Mouse (Mus musculus) central nervous system, embryonic 14 days (tissue): ENCODE measurements around the gene Plekhg4. TPM values are rescaled to one million over a fixed set of nuclear protein-coding genes. Genes with fewer than 3 reads are reported as not detected.

Source experiments
- polyA plus RNA-seq: library from polyadenylated mRNA; depleted of rRNA; stranded (reverse); fragments of >200 nt; gene quantifications from 2 replicates; pipeline ENCODE4 v1.2.3, GENCODE M21; 2012; rRNA removed

The Plekhg4 gene
- 9.4 and 10.1 TPM in 2 replicates for polyA plus RNA-seq

GRCm38 (mm10) chr8:105373032-105373431 lies at the start of gene Plekhg4:
Gene Plekhg4 (plus strand): TSS chr8:105373274.

GRCm38 (mm10) chr8:105326141-105326672 lies 46.9 kb upstream of the Plekhg4 start, which contains the start of the genes Lrrc29 and Tmem208:
Gene Lrrc29 (minus strand): TSS chr8:105326278.
Gene Tmem208 (plus strand): TSS chr8:105326354.

GRCm38 (mm10) chr8:105347428-105348221 lies 25.4 kb upstream of the Plekhg4 start, which contains the start of gene Fhod1:
Gene Fhod1 (minus strand): TSS chr8:105347953.

GRCm38 (mm10) chr8:105348450-105349095 lies 24.5 kb upstream of the Plekhg4 start, which contains the start of gene Slc9a5:
Gene Slc9a5 (plus strand): TSS chr8:105348843.

GRCm38 (mm10) chr8:105413391-105413790 lies 40.3 kb downstream of the Plekhg4 start, which contains the start of the genes Kctd19 and Lrrc36:
Gene Kctd19 (minus strand): TSS chr8:105413502.
Gene Lrrc36 (plus strand): TSS chr8:105413571.

Other genes with a start within 250 kb of the Plekhg4 start
- 0.05 TPM in 1 of 2 replicates, not detected in the other for gene Ces4a, start 241.5 kb upstream of the Plekhg4 start, polyA plus RNA-seq
- 25.0 and 35.6 TPM in 2 replicates for gene Cbfb, start 202.6 kb upstream of the Plekhg4 start, polyA plus RNA-seq
- 29.8 and 31.5 TPM in 2 replicates for gene D230025D16Rik, start 148.1 kb upstream of the Plekhg4 start, polyA plus RNA-seq
- gene B3gnt9, start 118.1 kb upstream of the Plekhg4 start, polyA plus RNA-seq, result 6.7 and 13.8 TPM in 2 replicates
- 8.9 and 10.0 TPM in 2 replicates for gene Tradd, start 108.7 kb upstream of the Plekhg4 start, polyA plus RNA-seq
- gene Fbxl8, start 108.6 kb upstream of the Plekhg4 start, polyA plus RNA-seq, result 0.97 and 1.5 TPM in 2 replicates
- 0.53 and 0.60 TPM in 2 replicates for gene Hsf4, start 103.5 kb upstream of the Plekhg4 start, polyA plus RNA-seq
- gene Nol3, start 97.1 kb upstream of the Plekhg4 start, polyA plus RNA-seq, result 1.5 and 2.1 TPM in 2 replicates
- gene 4931428F04Rik, start 83.4 kb upstream of the Plekhg4 start, polyA plus RNA-seq, result 154 and 165 TPM in 2 replicates
- 12.5 and 15.1 TPM in 2 replicates for gene Exoc3l, start 77.2 kb upstream of the Plekhg4 start, polyA plus RNA-seq
- gene E2f4, start 75.6 kb upstream of the Plekhg4 start, polyA plus RNA-seq, result 105 and 107 TPM in 2 replicates
- 2.2 and 3.3 TPM in 2 replicates for gene Elmo3, start 67.7 kb upstream of the Plekhg4 start, polyA plus RNA-seq
- gene Lrrc29, start 47.0 kb upstream of the Plekhg4 start, polyA plus RNA-seq, result 1.9 and 2.4 TPM in 2 replicates
- gene Tmem208, start 46.9 kb upstream of the Plekhg4 start, polyA plus RNA-seq, result 123 and 125 TPM in 2 replicates
- 7.1 and 11.0 TPM in 2 replicates for gene Fhod1, start 25.3 kb upstream of the Plekhg4 start, polyA plus RNA-seq
- 40.7 and 42.5 TPM in 2 replicates for gene Slc9a5, start 24.4 kb upstream of the Plekhg4 start, polyA plus RNA-seq
- gene Kctd19, start 40.2 kb downstream of the Plekhg4 start, polyA plus RNA-seq, result 0.04 and 0.05 TPM in 2 replicates
- gene Lrrc36, start 40.3 kb downstream of the Plekhg4 start, polyA plus RNA-seq, result 1.4 and 1.6 TPM in 2 replicates
- 75.6 and 110 TPM in 2 replicates for gene Tppp3, start 98.3 kb downstream of the Plekhg4 start, polyA plus RNA-seq
- 40.0 and 48.8 TPM in 2 replicates for gene Zdhhc1, start 123.6 kb downstream of the Plekhg4 start, polyA plus RNA-seq
- gene Hsd11b2, start 145.5 kb downstream of the Plekhg4 start, polyA plus RNA-seq, result 5.6 and 7.0 TPM in 2 replicates
- gene Atp6v0d1, start 192.8 kb downstream of the Plekhg4 start, polyA plus RNA-seq, result 195 and 196 TPM in 2 replicates
- gene Ripor1, start 232.0 kb downstream of the Plekhg4 start, polyA plus RNA-seq, result 26.2 and 29.3 TPM in 2 replicates